Mouse (Mus musculus) lung, postnatal 0 days (tissue): Measurements from ENCODE around the gene Tomm20. TPM values are rescaled to one million over a fixed set of nuclear protein-coding genes. Genes with fewer than 3 reads are reported as not detected.
A peak's percentile ranks its signal among the peaks of the same experiment; 100 is the strongest.

ENCODE experiments used
- ATAC-seq: fragments of 200-750 bp; cut with Nextera tagmentation; 2 replicates; pipeline ENCODE4 v1.8.0; 2017; ENCODE audit warnings: moderate library complexity
- DNase-seq: peaks from one replicate; pipeline ENCODE4 v3.0.0-alpha.2; 2016; ENCODE audit warnings: low spot score
- H3K27ac ChIP-seq: fragments of 300-500 bp; sonication (generic); 2 replicates; pipeline ENCODE4 v1.5.1; 2014; ENCODE audit warnings: antibody characterized with exemption, mild to moderate bottlenecking, low read length, mixed read lengths
- H3K27me3 ChIP-seq: fragments of 300-500 bp; sonication (generic); replicated peaks from 2 replicates; pipeline ENCODE4 v1.6.1; 2014; ENCODE audit warnings: low read length, mixed read lengths; ENCODE audit not compliant: insufficient read depth
- H3K36me3 ChIP-seq: fragments of 300-500 bp; sonication (generic); 2 replicates; pipeline ENCODE4 v1.6.1; 2014; ENCODE audit warnings: low read length, mixed read lengths; ENCODE audit not compliant: insufficient read depth
- H3K4me1 ChIP-seq: fragments of 300-500 bp; sonication (generic); 2 replicates; pipeline ENCODE4 v1.6.1; 2014; ENCODE audit warnings: antibody characterized with exemption, low read depth, low read length, mixed read lengths; ENCODE audit not compliant: insufficient read depth
- H3K4me2 ChIP-seq: fragments of 300-500 bp; sonication (generic); replicated peaks from 2 replicates; pipeline ENCODE4 v1.6.1; 2014; ENCODE audit warnings: low read depth, mild to moderate bottlenecking, low read length, moderate library complexity, mixed read lengths
- H3K4me3 ChIP-seq: fragments of 300-500 bp; sonication (generic); 2 replicates; pipeline ENCODE4 v1.5.1; 2014; ENCODE audit warnings: low read depth, low read length
- H3K9ac ChIP-seq: fragments of 300-500 bp; sonication (generic); replicated peaks from 2 replicates; pipeline ENCODE4 v1.6.1; 2014; ENCODE audit warnings: low read depth, mild to moderate bottlenecking
- H3K9me3 ChIP-seq: fragments of 300-500 bp; sonication (generic); 2 replicates; pipeline ENCODE4 v1.6.1; 2016; ENCODE audit warnings: low read length, mixed read lengths
- CTCF ChIP-seq: IDR thresholded peaks from 2 replicates; pipeline ENCODE4 v1.5.1; 2016; ENCODE audit warnings: antibody characterized with exemption, mild to moderate bottlenecking
- EP300 ChIP-seq: IDR thresholded peaks from 2 replicates; pipeline ENCODE4 v1.6.1; 2016; ENCODE audit warnings: antibody characterized with exemption, mild to moderate bottlenecking, control low read depth
- WGBS: fragments of 180-500 bp; shearing (Covaris S2); extraction: QIAGEN DNeasy Blood & Tissue Kit; methylation state at CpG from one replicate; pipeline ENCODE4 v1.1.7; 2014; 5-methylcytosine and 5-hydroxymethylcytosine counted together
- polyA plus RNA-seq: library from polyadenylated mRNA; unstranded; fragments of >200 nt; fragmentation: Nextera tagmentation; extraction: Ambion mirVana; gene quantifications from 2 replicates; pipeline ENCODE4 v1.2.1, GENCODE M21; 2015

Gene Tomm20
- polyA plus RNA-seq, 1 experiment from 2014 or later, result 155 TPM

DNA sequence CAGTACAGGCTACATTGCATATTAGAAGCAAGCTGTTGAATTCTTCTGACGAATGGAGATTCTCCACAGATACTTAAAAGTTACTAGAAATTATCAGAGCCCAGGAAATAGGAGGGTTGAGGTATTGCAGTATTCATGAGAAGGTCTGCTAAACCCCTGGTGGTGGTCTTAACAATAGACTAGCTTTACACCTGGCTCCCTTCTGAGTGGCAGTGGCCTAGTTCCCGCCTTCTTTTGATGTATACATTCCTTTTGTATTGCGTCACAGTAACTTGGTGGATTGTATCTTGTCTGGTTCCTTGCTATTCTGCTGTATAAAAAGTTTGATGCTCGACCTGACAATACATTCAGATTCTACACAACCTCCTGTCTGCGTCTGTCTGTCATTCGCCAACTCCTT lies 22.5 kb upstream of the Tomm20 start:
- Histone ChIP-seq H3K4me3 (no peak overlapping the region), H3K27ac (no peak overlapping the region), H3K4me1 (peaks cover 2% of the 10 kb centered on the region; the same call in 1 of the 2 replicates), H3K9ac (no peak overlapping the region), H3K4me2 (no peak overlapping the region), H3K36me3 (0 out of 2 replicates have a peak, but pooled peaks cover 11% of the 10 kb centered on the region), H3K27me3 (no peaks in the 10 kb centered on the region), H3K9me3 (no peaks in the 10 kb centered on the region)
- DNase-seq (no peak), ATAC-seq (no peak)
- WGBS, result 90% methylated on average over 6 of the region's 6 CpGs
- TF ChIP-seq EP300 (no peak), CTCF (no peak)

DNA sequence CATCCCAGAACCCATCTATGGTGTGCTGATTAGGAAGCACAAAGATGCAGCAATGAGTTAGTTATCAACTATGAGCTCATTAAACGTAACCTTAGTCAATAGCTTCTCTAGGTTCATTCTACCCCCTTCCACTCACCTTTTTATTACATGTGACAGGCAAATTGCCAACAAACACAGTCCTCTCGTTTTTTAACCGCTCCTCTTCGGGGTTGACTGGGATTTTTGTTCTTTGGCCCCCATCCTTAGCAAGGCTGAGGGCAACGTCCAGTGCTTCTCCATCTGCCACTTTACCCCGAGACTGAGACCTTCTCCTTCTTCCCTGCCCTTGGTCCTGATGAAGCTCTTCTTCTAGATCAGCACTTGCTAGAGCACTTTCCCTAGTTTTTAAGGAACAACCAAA lies 19.6 kb upstream of the Tomm20 start:
- no peak overlapping the region for H3K4me2 ChIP-seq
- no peak for ATAC-seq
- TF ChIP-seq CTCF, result no peak
- TF ChIP-seq EP300, result no peak
- no peak overlapping the region for H3K4me3 ChIP-seq
- H3K9ac ChIP-seq, result no peak overlapping the region
- H3K4me1 ChIP-seq, result peaks cover 2% of the 10 kb centered on the region; the same call in 1 of the 2 replicates
- peaks cover 11% of the 10 kb centered on the region; the same call in 1 of the 2 replicates for H3K36me3 ChIP-seq
- H3K27ac ChIP-seq, result no peak overlapping the region
- no peak for DNase-seq
- no peaks in the 10 kb centered on the region for H3K27me3 ChIP-seq
- WGBS, result 80% methylated on average over 6 of the region's 6 CpGs
- no peaks in the 10 kb centered on the region for H3K9me3 ChIP-seq

DNA sequence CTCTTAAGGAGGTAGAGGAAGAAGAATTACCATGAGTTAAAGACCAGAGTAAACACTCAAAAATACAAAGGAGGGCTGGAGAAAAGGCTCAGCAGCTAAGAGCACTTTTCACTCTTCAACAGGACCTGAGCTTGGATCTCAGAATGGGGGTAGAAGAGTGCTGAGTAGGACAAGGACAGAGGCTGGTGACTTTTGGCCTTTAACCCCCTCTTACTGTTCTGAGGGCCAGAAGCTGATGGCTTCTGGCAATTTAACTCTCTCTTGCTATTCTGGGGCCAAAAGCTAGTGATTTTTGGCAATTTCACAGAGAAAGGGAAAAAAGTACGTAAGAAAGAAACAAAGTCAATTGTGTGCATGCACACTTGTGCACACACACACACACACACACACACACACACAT lies 17.2 kb upstream of the Tomm20 start:
- no peak overlapping the region for H3K27ac ChIP-seq
- DNase-seq, result no peak
- H3K4me3 ChIP-seq, result no peak overlapping the region
- H3K9ac ChIP-seq, result no peak overlapping the region
- peaks cover 11% of the 10 kb centered on the region for H3K36me3 ChIP-seq
- ATAC-seq, result no peak
- no peak for TF ChIP-seq CTCF
- no peak for TF ChIP-seq EP300
- 90% methylated on average over 1 of the region's 1 CpGs for WGBS
- no peak overlapping the region for H3K4me2 ChIP-seq
- no peaks in the 10 kb centered on the region for H3K9me3 ChIP-seq
- H3K27me3 ChIP-seq, result no peaks in the 10 kb centered on the region
- no peaks in the 10 kb centered on the region for H3K4me1 ChIP-seq

DNA sequence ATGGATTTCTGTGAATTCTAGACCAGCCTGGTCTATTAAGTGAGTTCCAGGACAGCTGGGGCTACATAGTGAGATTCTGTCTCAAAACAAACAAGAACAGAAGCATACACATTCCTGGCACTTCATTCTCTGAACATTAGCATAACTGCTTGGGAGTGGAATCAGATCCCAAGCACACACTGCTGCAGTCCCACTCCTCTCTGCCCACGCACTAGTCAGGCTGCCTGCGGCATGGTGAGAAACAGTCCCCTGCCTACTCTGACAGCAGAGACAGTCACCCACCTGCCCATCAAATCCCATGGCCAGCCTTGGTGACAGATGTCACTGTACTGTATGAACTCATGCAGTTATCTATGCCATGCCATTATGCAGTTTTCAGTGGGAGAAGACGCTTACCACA lies 15.9 kb upstream of the Tomm20 start:
- H3K9ac ChIP-seq, result no peak overlapping the region
- no peak overlapping the region for H3K4me3 ChIP-seq
- 91% methylated on average over 3 of the region's 3 CpGs for WGBS
- no peaks in the 10 kb centered on the region for H3K4me1 ChIP-seq
- TF ChIP-seq CTCF (no peak), EP300 (no peak)
- DNase-seq, result no peak
- H3K9me3 ChIP-seq, result no peaks in the 10 kb centered on the region
- no peaks in the 10 kb centered on the region for H3K27me3 ChIP-seq
- ATAC-seq, result no peak
- H3K27ac ChIP-seq, result no peak overlapping the region
- H3K36me3 ChIP-seq, result peaks cover 16% of the 10 kb centered on the region
- H3K4me2 ChIP-seq, result no peak overlapping the region

DNA sequence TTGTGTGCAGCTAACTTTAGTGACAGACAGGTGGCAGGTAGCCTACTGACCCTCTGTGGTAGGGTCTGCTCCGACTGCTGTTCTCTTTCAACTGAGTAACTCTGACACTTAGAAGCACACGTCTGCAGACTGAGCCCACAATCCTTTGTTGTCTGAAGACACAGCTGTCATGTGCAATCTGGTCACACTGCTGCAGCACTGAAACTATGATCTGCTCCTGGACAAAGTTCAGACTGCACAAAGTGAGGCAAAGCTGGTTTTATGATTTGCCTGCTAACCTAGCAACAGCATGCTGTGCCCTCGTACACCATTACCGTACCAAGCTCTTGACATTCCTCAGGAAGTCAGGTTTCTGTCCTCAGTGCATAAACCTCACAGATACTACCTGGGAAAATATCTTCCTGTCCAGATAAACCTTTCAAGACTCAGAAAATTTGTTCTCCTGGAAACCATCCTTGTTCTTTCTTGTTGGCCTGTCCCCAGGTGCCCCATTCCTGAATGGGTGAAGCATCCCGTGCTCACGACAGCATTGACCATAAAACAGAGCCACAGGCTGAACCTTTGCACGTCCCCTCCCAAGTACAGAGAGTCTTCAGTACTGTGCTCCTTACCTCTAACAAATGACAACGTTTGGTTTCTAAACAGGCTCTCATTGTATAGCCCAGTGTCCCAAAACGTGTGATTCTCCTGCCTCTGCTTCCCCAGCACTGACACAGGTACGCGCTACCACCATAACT lies 6.4 kb upstream of the Tomm20 start:
- Histone ChIP-seq H3K9ac (no peak overlapping the region), H3K4me1 (no peaks in the 10 kb centered on the region), H3K4me3 (no peak overlapping the region), H3K9me3 (no peaks in the 10 kb centered on the region), H3K27ac (no peak overlapping the region), H3K36me3 (peaks cover 34% of the 10 kb centered on the region), H3K27me3 (no peaks in the 10 kb centered on the region), H3K4me2 (no peak overlapping the region)
- WGBS, result 84% methylated on average over 11 of the region's 11 CpGs
- ATAC-seq (no peak), DNase-seq (no peak)
- no peak for TF ChIP-seq CTCF
- TF ChIP-seq EP300, result no peak

DNA sequence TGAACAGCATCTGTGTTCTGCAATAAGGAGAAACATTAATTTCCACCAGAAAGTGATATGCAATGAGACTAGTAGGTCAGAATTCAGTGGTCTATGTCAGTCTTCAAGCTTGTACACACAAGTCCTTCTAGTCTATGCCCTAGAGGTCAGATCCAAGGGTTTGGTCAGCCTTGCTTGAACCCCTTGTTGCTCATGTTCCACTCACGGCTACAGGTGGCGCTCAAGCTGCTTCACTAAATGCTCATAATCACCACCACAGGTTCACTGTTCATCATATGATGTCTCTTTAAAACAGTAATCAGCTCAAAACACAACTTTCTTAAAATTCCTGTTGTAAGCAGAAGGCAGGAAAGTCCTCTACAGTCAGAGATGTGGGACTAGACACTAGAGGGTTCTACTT lies 3.9 kb upstream of the Tomm20 start:
- Histone ChIP-seq H3K4me1 (peaks cover 4% of the 10 kb centered on the region), H3K27me3 (no peaks in the 10 kb centered on the region), H3K36me3 (peaks cover 25% of the 10 kb centered on the region), H3K9me3 (no peaks in the 10 kb centered on the region), H3K27ac (no peak overlapping the region), H3K4me3 (no peak overlapping the region), H3K4me2 (no peak overlapping the region), H3K9ac (no peak overlapping the region)
- DNase-seq (no peak), ATAC-seq (no peak)
- peak; percentile 50 for TF ChIP-seq CTCF
- TF ChIP-seq EP300, result no peak
- 70% methylated on average over 2 of the region's 2 CpGs for WGBS
